Mouse (Mus musculus) heart, embryonic 15.5 days (tissue): ENCODE measurements around the gene Ovol1. TPM values are rescaled to one million over a fixed set of nuclear protein-coding genes. Genes with fewer than 3 reads are reported as not detected.

Experiments
- ATAC-seq: fragments of 200-750 bp; cut with Nextera tagmentation; replicated peaks from 2 replicates; pipeline ENCODE4 v1.8.0; 2017; ENCODE audit warnings: low read depth, moderate TSS enrichment; ENCODE audit not compliant: insufficient number of reproducible peaks, insufficient read depth, low FRiP score
- H3K27ac ChIP-seq: fragments of 300-500 bp; sonication (generic); 2 replicates; pipeline ENCODE4 v1.5.1; 2015; ENCODE audit warnings: mild to moderate bottlenecking, inconsistent platforms
- H3K27me3 ChIP-seq: fragments of 300-500 bp; sonication (generic); 2 replicates; pipeline ENCODE4 v1.6.1; 2015; ENCODE audit warnings: inconsistent platforms
- H3K36me3 ChIP-seq: fragments of 300-500 bp; sonication (generic); 2 replicates; pipeline ENCODE4 v1.6.1; 2015; ENCODE audit warnings: mild to moderate bottlenecking, inconsistent platforms
- H3K4me1 ChIP-seq: fragments of 300-500 bp; sonication (generic); replicated peaks from 2 replicates; pipeline ENCODE4 v1.6.1; 2015; ENCODE audit warnings: inconsistent platforms
- H3K4me2 ChIP-seq: fragments of 300-500 bp; sonication (generic); 2 replicates; pipeline ENCODE4 v1.6.1; 2015; ENCODE audit warnings: inconsistent platforms, mild to moderate bottlenecking, moderate library complexity
- H3K4me3 ChIP-seq: fragments of 300-500 bp; sonication (generic); 2 replicates; pipeline ENCODE4 v1.5.1; 2015; ENCODE audit warnings: mild to moderate bottlenecking, inconsistent platforms
- H3K9ac ChIP-seq: fragments of 300-500 bp; sonication (generic); 2 replicates; pipeline ENCODE4 v1.6.1; 2015; ENCODE audit warnings: mild to moderate bottlenecking, inconsistent platforms
- H3K9me3 ChIP-seq: fragments of 300-500 bp; sonication (generic); replicated peaks from 2 replicates; pipeline ENCODE4 v1.6.1; 2016; ENCODE audit warnings: inconsistent platforms
- WGBS: fragments of 180-500 bp; shearing (Covaris S2); methylation state at CpG from one replicate; pipeline ENCODE4 v1.1.7; 2015; ENCODE audit warnings: mixed read lengths; 5-methylcytosine and 5-hydroxymethylcytosine counted together
- polyA plus RNA-seq: library from polyadenylated mRNA; unstranded; fragments of >200 nt; fragmentation: Nextera tagmentation; extraction: Ambion mirVana; gene quantifications from 2 replicates; pipeline ENCODE4 v1.2.1, GENCODE M21; 2015

Gene Ovol1
- polyA plus RNA-seq, 1 experiment from 2014 or later = 0.25 TPM

DNA sequence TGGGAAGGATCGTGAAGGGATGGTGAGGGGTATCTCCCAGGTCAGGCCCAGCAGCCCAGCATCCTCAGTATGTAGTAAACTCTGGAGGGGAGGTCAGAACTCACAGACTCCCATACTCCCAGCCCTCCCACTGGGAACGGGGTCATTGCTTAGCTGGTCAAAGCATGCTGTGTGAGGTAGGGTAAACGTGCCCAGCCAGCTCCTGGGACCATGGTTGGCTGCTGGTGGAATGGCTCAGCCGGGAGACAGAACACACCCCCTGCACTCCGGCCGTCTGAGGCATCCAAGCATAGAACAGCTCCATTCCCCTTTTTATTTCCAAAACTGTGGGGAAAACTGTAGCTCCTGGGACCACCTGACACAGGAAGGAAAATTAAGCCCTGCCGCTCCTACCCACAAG is 2.3 kb downstream of the Ovol1 start:
- H3K27ac ChIP-seq = no peak overlapping the region
- no peaks in the 10 kb centered on the region for H3K9me3 ChIP-seq
- no peak overlapping the region for H3K4me2 ChIP-seq
- no peaks in the 10 kb centered on the region for H3K36me3 ChIP-seq
- no peak for ATAC-seq
- peaks cover 18% of the 10 kb centered on the region for H3K4me1 ChIP-seq
- H3K27me3 ChIP-seq = peaks cover 90% of the 10 kb centered on the region
- no peak overlapping the region for H3K9ac ChIP-seq
- WGBS = 50% methylated on average over 7 of the region's 7 CpGs
- no peak overlapping the region for H3K4me3 ChIP-seq

- 77% methylated on average over 14 of the region's 14 CpGs for WGBS
- Histone ChIP-seq H3K36me3 (no peaks in the 10 kb centered on the region), H3K4me3 (no peak overlapping the region), H3K27ac (no peak overlapping the region), H3K4me1 (no peaks in the 10 kb centered on the region; the same call in 1 of the 2 replicates), H3K9me3 (no peaks in the 10 kb centered on the region), H3K4me2 (no peak overlapping the region), H3K27me3 (peaks cover 61% of the 10 kb centered on the region), H3K9ac (no peak overlapping the region)
- ATAC-seq = no peak
These were observed 6.2 kb downstream of the Ovol1 start for GRCm38 (mm10) chr19:5554212-5554611.

DNA sequence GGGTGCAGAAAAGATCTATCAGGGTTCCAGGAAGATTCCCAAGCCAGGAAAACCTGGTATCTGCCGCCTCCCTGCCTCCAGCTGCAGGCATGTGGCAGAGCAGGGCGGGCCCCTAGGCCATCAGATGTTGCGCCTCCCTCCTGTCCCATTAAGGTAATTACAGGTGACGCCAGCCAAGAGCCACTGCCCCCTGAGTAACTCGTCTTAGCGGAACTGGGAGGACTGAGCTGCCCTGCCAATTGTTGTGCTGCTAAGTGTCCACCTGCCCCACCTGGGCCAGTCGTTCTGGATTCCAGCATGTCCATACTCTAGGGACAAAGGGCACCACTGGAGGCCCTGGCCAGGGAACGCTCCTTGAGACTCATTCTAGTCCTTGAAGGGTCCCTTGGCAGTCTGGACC is 6.6 kb downstream of the Ovol1 start:
- H3K4me1 ChIP-seq = no peaks in the 10 kb centered on the region
- WGBS = 56% methylated on average over 8 of the region's 8 CpGs
- H3K9me3 ChIP-seq = no peaks in the 10 kb centered on the region
- no peak overlapping the region for H3K4me2 ChIP-seq
- no peak overlapping the region for H3K9ac ChIP-seq
- no peak for ATAC-seq
- peaks cover 59% of the 10 kb centered on the region for H3K27me3 ChIP-seq
- no peak overlapping the region for H3K4me3 ChIP-seq
- H3K27ac ChIP-seq = no peak overlapping the region
- no peaks in the 10 kb centered on the region for H3K36me3 ChIP-seq

DNA sequence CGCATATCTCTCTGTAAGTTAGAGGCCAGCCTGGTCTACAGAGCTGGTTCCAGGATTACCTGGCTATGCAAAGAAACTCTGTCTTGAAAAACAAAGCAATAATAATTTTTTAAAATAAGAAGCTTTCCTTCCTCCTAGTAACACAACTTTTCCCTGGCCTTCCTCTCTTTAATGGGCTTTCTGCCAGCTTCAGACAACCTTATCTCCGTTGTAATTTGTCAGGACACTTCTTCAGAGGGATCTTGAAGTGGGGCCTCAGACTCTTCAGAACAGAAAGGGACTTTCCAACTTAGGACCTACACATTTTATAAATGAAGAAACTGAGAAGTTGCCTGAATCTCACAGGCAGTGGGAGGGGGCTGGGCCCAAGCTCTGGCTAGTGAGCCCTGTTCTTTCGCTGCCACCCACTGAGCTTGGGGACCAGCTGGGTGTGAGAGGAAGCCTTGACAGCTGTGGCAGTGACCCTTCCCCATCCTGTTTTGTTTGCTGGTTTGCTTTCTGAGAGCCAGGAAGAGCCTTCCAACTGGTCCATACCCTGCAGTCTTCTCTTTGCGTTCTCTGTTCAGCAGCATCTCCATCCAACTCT is 12.9 kb downstream of the Ovol1 start:
- Histone ChIP-seq H3K27ac (no peak overlapping the region; the same call in 1 of the 2 replicates), H3K4me3 (no peak overlapping the region), H3K4me1 (no peaks in the 10 kb centered on the region), H3K9ac (no peak overlapping the region), H3K36me3 (no peaks in the 10 kb centered on the region), H3K27me3 (0 out of 2 replicates have a peak, but pooled peaks cover 13% of the 10 kb centered on the region), H3K9me3 (no peaks in the 10 kb centered on the region), H3K4me2 (no peak overlapping the region)
- ATAC-seq = no peak
- 50% methylated on average over 4 of the region's 4 CpGs for WGBS

GRCm38 (mm10) chr19:5544031-5544430 is 16.4 kb downstream of the Ovol1 start:
- Histone ChIP-seq H3K4me1 (no peaks in the 10 kb centered on the region; the same call in 1 of the 2 replicates), H3K4me3 (no peak overlapping the region), H3K4me2 (no peak overlapping the region), H3K9me3 (no peaks in the 10 kb centered on the region), H3K36me3 (no peaks in the 10 kb centered on the region), H3K27ac (no peak overlapping the region), H3K9ac (no peak overlapping the region), H3K27me3 (peaks cover 6% of the 10 kb centered on the region; the same call in 1 of the 2 replicates)
- no peak for ATAC-seq
- 51% methylated on average over 11 of the region's 11 CpGs for WGBS

DNA sequence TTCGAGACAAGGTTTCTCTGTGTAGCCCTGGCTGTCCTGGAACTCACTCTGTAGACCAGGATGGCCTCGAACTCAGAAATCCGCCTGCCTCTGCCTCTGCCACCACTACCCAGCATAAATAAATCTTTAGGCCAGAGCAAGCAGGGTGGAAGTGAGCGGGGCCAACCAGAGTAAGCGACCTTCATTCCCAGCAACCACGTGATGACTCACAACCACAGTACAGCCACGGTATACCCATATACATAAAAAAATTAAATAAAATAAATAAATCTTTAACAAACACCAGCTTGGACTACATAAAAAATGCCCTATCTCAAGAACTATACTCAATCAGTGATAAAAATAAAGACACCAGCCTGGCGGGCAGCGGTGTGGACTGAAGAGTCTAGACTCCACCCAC is 17.1 kb downstream of the Ovol1 start:
- ATAC-seq = no peak
- Histone ChIP-seq H3K36me3 (no peaks in the 10 kb centered on the region), H3K4me1 (no peaks in the 10 kb centered on the region; the same call in 1 of the 2 replicates), H3K4me3 (no peak overlapping the region), H3K9ac (no peak overlapping the region), H3K9me3 (no peaks in the 10 kb centered on the region), H3K27me3 (peaks cover 6% of the 10 kb centered on the region; the same call in 1 of the 2 replicates), H3K4me2 (no peak overlapping the region), H3K27ac (no peak overlapping the region)
- 82% methylated on average over 9 of the region's 9 CpGs for WGBS

DNA sequence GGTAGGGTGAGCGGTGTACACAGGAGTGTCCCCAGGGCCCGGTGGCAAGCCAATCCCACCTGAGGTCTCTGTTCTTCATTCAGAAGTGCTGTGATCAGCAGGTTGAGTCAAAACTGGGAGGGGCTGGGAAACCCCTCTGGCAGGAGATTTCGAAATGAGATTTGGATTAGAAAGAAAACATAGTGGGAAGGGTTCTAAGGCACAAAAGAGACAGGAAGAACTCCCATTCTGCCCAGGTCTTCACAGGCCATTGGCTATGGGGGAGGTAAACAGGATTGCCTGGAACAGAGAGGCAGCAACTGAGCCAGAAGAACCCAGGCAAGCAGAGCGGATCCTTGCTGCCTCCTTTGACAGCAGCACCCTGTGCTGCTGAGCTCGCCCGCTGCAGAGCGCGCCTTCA is 21.7 kb downstream of the Ovol1 start:
- 63% methylated on average over 8 of the region's 8 CpGs for WGBS
- H3K9ac ChIP-seq = no peak overlapping the region
- H3K4me2 ChIP-seq = no peak overlapping the region
- ATAC-seq = no peak
- H3K4me3 ChIP-seq = no peak overlapping the region
- H3K27ac ChIP-seq = no peak overlapping the region
- H3K27me3 ChIP-seq = peaks cover 6% of the 10 kb centered on the region; the same call in 1 of the 2 replicates
- no peaks in the 10 kb centered on the region for H3K36me3 ChIP-seq
- no peaks in the 10 kb centered on the region for H3K9me3 ChIP-seq
- no peaks in the 10 kb centered on the region; the same call in 1 of the 2 replicates for H3K4me1 ChIP-seq

DNA sequence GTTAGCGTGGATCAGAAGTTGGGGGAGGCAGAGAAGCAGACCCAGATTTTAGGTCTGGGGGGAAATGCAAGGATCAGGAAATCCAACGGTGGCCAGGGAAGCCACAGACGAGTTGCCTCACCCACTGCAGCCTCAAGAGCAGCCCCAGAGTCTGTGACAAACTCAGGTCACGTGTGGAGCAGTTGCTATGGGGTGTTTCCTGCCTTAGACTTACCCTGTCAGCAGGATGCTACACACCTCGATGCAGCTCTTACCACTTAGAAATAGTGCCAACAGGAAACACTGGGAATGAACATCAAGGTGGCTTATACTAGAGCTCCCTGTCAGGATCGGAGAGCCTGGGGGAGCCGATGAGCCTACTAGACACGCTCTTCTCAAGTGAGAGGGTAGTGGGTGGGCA is 27.9 kb downstream of the Ovol1 start:
- ATAC-seq = no peak
- WGBS = 58% methylated on average over 8 of the region's 8 CpGs
- H3K9ac ChIP-seq = no peak overlapping the region

GRCm38 (mm10) chr19:5530138-5530524 is 30.3 kb downstream of the Ovol1 start:
- Histone ChIP-seq H3K9me3 (no peaks in the 10 kb centered on the region), H3K4me3 (no peak overlapping the region), H3K36me3 (no peaks in the 10 kb centered on the region), H3K27me3 (0 out of 2 replicates have a peak, but pooled peaks cover 4% of the 10 kb centered on the region), H3K4me2 (peak overlapping the region; percentile 59; the same call in 1 of the 2 replicates), H3K9ac (no peak overlapping the region), H3K27ac (no peak overlapping the region), H3K4me1 (peaks cover 5% of the 10 kb centered on the region)
- no peak for ATAC-seq
- WGBS = 66% methylated on average over 7 of the region's 7 CpGs

More for the DNA sequence above, 27.9 kb downstream of the Ovol1 start:
- Histone ChIP-seq H3K27ac (no peak overlapping the region), H3K27me3 (0 out of 2 replicates have a peak, but pooled peaks cover 4% of the 10 kb centered on the region), H3K36me3 (no peaks in the 10 kb centered on the region), H3K9me3 (no peaks in the 10 kb centered on the region), H3K4me3 (no peak overlapping the region), H3K4me2 (no peak overlapping the region), H3K4me1 (peaks cover 5% of the 10 kb centered on the region)

DNA sequence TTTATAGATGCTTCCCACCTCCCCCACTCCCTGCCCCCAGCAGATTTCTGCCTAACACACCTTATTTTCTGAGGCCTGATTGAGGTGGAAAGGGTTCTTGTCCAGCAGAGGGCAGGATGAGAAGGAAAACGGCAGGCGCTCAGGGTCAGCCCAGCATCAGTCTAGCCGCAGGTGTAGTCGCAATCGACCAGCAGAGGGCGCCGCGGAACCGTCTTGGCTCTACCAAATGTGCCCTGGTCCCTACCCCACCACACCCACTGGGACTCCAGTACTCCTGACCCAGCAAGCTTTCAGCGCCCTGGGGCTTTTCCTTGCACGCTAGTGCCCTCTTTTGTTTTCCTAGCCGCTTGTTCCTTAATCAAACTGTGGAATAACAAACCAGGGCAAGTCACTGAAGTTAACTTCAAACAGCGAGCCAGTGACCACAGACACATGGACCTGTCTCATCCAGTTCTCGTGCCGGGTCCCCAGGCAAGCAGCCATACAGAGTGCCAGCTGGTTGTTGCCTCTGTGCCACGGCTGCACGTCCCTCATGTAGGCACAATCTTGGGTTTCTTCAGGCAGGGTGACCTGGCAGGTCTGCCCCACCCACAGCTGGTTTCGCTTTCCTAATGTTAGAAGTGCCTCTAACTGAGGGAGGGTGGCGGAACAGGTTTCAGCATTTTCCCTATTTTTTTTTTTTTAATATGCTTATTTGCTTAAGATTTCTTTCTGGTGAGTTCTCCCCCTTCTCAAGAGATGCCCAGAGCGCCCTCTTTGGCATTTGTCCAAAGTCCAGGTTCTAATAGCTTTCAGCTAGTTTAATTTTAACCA is 30.9 kb downstream of the Ovol1 start:
- WGBS = 17% methylated on average over 20 of the region's 20 CpGs
- Histone ChIP-seq H3K27ac (no peak overlapping the region), H3K4me1 (peaks cover 5% of the 10 kb centered on the region), H3K9ac (peak overlapping the region; percentile 35; the same call in 1 of the 2 replicates), H3K27me3 (0 out of 2 replicates have a peak, but pooled peaks cover 4% of the 10 kb centered on the region), H3K4me2 (peak overlapping the region; percentile 59), H3K36me3 (no peaks in the 10 kb centered on the region), H3K4me3 (peak overlapping the region; percentile 34), H3K9me3 (no peaks in the 10 kb centered on the region)
- ATAC-seq = peak; percentile 97

- no peak overlapping the region for H3K4me2 ChIP-seq
- no peak for ATAC-seq
- H3K9me3 ChIP-seq = no peaks in the 10 kb centered on the region
- H3K27ac ChIP-seq = no peak overlapping the region
- WGBS = 70% methylated on average over 5 of the region's 5 CpGs
- no peak overlapping the region for H3K9ac ChIP-seq
- H3K4me1 ChIP-seq = peaks cover 5% of the 10 kb centered on the region
- H3K4me3 ChIP-seq = no peak overlapping the region
- H3K36me3 ChIP-seq = no peaks in the 10 kb centered on the region
- H3K27me3 ChIP-seq = 0 out of 2 replicates have a peak, but pooled peaks cover under 1% of the 10 kb centered on the region
These were observed 35.2 kb downstream of the Ovol1 start for GRCm38 (mm10) chr19:5525204-5525603.
